Mouse (Mus musculus): ENCODE data around the gene Shank1. TPM values are rescaled to one million over a fixed set of nuclear protein-coding genes. Genes with fewer than 3 reads are reported as not detected.
"Not testable (repeated sequence)": the region's sequence is repeated elsewhere in the genome, so short reads cannot be mapped to it uniquely, and the experiment has no call there.

Gene Shank1
- total RNA-seq (2021), result 1 to 10 TPM; 5.2 to 6.7 TPM
- long read RNA-seq, experiment 1, result 0 reads
- long read RNA-seq, experiment 2, partial matches to known transcripts, result 0 of 1 reads
- long read RNA-seq, experiment 2, other reads (novel, unspliced or antisense), result 1 of 1 reads

DNA sequence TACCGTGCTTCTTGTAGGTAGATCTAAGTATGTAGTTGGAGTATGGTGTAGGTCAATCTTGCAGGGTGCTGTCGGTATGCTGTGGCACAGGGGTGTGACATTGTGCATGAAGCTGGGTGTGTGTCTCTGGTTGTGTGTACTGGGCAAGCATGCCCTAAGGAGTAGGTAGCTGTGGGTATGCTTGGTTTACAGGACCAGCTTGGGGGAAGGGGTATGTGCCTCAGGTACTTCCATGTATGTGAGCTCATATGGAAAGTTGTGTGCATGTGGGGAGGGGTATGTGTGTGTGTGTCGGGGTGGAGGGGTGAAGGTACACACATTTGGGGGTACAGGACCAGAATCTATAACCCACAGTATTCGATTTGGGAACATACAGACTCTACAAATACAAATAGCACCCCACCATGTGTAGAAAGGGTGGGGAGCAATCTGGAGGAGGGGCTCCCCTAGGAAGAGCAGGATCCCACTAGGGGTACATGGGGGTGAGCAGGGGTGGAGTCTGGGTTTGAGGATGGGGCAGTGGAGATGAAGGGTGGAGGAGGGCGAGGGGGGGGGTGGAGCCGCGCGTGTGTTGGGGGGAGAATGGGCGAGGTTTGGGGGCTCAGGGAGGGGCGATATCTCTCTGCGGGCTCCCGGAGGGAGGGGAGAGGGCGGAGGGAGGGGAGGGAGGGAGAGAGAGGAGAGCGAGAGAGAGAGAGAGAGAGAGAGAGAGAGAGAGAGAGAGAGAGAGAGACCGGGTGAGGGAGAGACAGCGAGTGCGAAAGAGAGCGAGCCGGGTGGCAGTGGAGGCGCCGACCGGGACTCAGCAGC is at the start of gene Shank1:
Gene Shank1 (plus strand): TSS at position 779 of the 810 bp plus-strand sequence.
- DNase-seq, result no peak

DNA sequence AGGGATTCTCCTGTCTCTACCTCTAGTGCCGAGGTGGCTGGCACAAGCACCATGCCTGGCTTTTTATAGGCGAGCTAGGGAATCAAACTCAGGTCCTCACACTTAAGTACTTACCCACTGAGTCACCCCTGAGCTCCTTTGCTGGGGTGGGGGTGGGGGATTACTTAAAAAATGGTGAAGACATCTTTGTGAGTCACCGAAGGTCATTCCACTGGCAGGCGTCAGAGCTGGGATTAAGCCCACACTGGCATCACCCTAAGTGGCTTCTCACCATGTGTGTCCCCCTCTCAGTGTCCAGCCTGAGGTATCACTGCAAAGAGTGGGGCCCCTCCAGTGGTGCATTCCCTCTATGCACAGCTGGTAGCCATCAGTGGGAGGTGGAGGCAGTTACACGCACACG is 49.6 kb upstream of the Shank1 start:
- DNase-seq, result peak in 1 of 2 experiments; percentile 34

DNA sequence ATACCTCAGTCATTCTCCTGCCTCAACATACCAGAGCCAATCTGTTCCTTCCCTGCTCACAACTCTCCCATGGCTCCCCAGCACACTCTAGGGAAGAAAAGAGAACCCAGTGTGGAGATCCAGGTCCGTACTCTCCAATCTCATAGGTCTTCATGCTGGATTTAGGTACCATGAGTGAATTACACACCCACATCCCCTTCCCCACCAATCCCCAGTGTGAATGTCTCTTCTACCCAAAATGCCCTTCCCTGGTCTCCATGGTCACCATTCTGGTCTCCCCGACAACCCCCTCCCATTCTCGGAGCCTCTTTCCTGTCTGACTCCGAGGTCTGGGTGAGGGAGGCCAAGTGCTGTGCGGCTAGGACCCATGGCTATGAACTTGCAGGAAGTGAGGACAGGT is 48.9 kb upstream of the Shank1 start, which contains the start of gene Gm15517:
Gene Gm15517 (plus strand): TSS at position 301 of the 400 bp plus-strand sequence.
- no peak for DNase-seq

DNA sequence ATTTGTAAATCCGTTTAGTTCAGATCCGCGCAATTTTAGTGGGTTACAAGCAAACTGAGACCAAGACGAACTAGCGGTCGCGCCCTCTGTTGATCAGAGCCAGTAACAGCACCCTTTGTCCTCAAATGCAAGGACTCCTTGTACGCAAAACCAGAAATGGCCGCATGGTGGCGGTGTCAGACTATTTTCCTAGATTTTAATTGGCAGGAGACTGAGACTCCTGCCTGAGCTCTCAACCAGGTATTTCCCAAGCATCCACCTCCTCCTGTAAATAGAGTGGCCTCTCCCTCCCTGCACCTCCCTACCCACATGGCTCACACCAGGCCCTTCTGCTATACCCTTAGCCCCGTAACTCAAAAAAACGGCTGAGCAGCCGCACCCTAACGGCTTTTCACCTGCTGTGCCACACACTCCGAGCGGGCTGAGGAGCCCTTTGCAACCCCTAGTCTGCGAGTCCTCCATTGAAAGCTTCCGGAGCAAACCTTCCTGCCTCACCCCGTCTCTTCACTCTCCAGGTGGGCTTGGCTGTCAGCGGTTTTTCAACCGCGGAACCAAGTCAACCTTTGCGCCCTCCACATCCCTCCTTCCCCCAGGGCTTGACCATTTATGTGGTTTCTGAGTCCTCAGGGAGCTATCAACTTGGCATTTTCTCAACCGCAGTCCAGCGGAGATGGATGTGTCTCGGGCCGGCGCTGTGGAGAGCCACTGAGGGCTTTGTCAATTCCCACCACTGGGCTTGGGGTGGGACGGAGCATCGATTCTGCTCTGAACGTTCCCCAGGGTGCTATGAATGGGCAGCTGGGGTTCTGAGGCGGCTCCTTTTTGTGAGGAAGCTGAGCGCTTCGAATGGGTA is 47.0 kb upstream of the Shank1 start:
- DNase-seq, result peak; percentile 91 to 93

DNA sequence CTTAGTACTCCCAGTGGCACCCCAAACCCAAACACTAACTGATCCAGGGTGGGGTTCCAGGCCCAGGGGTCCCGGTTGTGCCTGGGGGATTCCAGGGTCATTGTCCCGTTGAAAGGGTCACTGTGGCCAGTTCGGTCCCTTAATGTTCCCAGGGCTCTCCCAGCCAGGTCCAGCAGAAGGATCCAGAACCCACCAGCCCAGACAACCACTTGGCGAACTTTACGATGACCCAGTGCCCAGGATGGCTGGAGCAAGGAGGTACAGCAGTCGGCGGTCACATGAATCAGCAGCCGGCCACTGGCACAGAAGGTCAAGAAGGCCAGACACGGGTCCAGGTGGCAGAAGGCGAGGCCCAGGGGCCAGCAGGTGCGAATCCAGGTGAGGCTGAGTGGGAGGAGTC is 41.9 kb upstream of the Shank1 start:
- DNase-seq, result no peak

DNA sequence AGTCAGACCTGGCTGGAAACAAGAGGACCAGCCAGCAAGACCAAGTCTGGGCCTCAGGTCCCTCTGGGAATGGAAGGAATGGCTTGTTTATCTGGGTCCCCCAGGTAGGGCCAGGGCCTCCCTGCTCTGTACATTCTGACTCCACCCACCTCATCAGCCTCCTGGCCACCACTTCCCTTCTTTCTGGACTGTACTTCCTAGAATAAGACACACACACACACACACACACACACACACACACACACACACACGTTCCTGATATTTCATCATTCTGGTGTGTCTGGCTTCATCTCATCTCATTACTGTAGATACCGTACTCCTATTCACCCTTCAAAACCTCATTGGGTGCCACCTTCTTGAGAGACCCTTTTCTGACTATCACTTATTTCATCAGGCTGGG is 40.7 kb upstream of the Shank1 start:
- no peak for DNase-seq

DNA sequence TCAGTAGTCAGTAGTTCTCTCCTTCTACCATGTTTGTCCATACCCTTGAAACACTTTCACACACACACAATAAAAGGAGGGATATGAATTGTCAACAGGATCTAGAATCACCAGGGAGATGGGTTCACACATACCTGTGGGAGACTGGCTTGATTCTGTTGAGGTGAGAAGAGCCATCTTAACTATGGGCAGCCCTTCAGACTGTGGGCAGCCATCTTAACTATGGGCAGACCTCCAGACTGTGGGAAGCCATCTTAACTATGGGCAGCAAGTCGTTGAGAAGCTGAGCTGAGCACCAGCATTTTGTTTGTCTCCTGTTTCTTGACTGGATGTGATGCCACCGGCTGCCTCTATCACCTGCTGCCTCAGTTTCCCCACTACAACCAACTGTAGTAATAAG is 38.7 kb upstream of the Shank1 start:
- no peak for DNase-seq

DNA sequence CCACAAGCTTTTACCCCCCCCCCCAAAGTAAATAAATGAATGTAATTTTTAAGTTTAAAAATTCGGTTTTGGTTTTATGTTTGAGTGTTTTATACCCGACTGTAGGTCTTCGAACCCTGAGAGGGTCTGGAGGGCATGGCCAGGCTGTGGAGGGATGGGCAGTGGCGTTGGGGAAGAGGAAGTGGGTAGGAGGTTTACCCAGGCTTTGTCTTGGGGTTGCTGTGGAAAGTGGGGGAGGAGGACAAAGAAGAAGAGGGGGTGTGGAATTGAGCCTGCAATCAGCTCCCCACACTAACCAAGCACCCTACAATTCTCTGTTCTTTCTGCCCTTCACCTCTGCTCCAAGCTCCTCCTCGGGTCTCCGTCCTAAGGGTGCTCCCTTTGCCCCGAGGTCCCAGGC is 37.5 kb upstream of the Shank1 start:
- no peak for DNase-seq

DNA sequence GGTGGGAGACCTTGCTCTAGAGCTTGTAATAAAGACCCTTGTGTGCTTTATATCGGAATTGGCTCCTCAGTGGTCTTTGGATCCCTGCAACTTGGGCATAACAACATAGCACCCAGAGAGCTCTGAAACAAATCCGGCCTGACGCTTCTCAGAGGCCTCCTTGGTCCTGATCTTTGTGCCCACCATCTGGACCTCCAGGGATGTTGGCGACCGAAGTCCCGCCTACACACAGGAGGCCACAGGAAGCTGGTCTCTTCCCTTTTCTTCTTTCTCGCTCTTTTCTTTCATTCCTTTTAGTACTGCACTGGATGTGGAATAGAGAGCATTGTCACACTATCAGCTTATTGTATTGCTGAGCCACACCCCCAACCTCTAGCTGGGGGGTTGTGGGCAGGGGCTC is 36.6 kb upstream of the Shank1 start:
- no peak for DNase-seq

DNA sequence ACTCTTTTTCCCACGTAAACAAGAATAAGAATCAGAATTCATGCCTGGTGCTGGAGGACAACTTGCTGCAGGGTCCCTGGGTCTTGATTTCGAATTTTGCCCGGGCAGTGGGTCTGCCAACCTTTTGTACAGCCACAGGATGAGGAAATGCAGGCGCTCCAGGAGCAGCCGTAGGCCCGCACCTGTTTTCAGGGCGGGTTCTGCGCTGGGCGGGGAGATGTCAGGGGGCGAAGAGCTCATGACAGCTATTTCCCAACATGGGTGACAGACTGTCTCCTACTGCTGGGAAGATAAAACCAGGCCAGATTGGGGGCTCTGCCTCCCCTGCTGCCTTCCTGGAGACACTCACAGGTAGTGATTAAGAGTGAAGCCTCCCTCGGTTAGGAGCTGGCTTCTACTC is 36.0 kb upstream of the Shank1 start:
- no peak for DNase-seq

DNA sequence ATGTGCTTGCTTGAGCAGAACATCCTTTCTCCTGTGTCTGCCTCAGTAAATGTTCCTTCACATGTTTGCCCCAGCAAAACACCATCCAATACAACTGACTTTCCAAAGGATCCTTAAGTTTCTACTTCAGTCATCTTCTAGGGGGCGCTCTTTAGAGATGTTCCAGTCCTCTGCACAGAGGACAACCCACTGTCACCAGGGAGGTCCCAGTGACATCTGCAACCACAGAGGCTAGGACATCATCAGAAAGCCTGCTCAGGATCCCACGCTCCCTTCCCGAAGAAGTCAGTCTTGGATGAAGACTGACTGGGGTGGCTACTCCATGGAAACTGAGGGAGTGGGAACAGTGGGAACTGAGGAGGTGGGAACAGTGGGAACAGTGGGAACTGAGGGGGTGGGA is 34.5 kb upstream of the Shank1 start:
- no peak for DNase-seq

DNA sequence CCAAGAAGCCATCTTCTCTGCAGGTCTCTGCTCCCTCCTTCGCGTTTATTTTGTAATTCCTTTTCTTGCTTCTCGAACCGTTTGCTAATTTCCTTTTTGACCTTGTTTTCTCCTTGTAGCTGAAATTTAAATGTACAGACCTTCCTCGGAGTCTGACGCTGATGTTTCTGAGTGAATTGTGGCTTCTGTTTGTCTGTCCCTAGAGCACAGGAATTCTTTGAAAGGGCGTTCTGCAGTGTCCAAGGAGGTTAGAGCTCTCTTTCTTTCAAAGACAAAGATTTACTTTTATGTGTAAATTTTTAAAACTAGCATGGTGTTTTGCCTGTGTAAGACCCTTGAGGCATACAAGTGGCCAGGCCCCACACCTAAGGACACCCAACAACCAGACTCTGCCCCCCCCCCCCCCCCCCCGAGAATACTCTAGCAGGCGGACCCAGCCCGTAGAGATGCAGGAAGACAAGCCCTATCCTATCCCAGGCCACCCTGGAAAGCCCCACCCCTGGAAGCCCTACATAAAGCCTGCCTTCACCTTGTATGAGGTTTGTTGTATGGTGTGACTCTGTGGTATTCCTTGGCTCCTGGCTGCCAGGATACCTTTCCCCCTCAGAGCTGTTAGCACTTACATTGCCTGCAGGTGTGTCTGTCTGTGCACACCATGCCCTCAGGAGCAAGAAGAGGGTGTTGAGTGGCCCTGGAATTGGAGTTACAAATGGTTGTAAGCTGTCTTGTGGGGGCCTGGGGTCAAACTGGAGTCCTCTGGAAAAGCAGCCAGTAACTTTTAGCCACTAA is 33.4 kb upstream of the Shank1 start:
- DNase-seq, result no peak

DNA sequence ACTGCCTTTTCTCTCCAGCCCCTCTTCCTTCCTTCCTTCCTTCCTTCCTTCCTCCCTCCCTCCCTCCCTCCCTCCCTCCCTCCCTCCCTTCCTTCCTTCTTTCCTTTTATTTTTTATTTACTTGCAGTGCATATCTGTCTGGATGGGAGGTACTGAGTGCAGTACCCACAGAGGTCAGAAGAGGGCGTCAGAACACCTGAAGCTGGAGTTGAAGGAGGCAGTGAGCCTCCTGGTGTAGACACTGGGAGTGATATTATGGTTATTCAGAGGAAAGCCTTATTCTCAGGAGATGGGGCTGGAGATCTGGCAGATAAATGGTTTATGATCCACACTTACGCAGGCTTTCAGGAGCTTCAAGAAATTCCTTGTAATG is 32.8 kb upstream of the Shank1 start:
- DNase-seq, result peak; percentile 45 to 49

DNA sequence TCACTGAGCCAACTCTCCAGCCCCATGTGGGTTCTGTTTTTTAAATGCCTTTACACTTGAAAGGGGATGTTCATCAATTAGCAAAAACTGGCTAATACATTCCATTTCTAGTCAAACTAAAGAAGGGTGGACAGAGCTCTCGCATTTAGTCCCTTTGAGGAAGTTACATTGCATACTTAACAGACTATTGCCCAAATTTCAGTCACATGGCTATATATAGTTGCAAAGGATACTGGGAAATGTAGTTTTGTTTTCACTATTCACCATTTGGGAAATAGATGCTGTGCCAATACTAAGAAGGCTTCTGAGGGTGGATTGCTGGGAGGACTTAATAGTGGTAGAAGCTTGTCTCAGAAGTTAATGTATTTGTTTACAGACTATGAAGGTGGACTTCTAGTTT is 29.1 kb upstream of the Shank1 start:
- DNase-seq, result no peak

DNA sequence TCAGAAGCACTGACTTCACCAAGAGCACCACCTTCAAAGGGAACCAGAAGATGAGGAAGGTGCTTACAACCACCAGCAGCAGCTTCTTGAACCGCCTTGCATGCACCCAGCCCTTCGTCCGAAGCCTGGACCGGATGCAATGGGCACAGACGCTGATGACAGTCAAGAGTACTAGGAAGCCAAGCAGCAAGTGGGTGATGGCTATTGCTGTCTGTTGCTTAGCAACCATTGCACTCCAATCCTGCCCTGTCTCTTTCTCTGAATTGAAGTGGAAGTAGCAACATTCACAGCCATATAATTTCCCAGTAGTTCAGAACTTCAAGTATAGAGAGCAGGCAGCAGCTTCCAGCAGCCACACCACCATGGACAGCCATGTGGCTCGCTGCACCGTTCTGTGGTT is 28.5 kb upstream of the Shank1 start:
- DNase-seq, result no peak

DNA sequence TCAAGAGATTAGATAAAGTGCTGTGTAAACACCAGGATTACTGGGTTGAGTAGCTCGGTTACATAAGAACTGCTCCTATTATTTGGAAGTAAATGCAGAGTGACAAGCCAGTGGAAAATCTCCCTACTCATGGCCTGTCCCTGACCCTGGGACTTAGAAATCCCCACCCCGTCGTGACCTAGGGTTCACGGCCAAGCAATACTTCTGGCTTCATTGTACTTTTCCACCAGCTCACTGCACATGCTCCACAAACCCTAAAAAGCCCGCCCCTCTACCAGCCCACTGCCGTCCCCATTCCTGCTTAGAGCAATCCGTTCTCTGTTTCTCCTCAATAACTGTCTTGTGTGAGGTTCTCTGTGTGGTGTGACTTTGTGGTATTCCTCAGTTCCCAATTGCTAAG is 22.3 kb upstream of the Shank1 start:
- peak in 1 of 2 experiments; percentile 9 for DNase-seq

DNA sequence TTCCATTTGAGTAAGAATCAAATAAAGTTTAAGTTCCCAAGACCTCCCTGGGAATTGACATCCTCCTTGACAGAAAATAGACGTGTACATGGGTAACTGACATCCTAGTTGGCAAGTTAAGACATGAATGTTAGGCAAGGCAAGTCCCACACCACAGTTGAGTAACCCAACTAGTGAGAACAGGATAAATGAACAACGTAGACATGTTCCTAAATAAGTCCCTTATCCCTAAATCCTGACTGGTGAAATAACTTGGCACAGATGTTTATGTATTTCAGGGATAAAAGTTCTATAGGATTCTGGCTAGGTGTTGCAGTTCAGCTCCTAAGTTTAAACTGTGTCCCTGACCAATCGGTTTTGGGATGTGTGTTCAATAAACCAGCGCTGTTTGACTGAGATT is 19.1 kb upstream of the Shank1 start:
- DNase-seq, result no peak

DNA sequence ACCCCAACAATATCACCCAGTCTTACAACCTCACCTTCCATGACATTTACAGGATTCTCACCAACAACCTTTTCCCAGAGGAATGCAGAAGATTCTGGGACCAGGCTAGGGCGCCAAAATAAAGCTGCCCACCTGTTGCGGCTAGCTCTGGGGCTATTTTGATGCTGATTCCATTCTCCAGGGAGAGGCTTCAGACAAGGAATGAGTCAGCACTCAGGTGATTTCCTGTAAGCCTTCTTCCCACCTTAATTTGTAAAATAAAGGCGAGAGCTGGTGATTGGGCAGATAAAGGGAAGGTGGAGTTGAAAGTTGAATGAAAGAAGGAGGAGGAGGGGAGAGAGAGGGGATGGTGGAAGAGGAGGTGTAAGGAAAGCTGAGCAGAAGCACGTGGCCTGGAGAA is 18.6 kb upstream of the Shank1 start:
- no peak for DNase-seq

DNA sequence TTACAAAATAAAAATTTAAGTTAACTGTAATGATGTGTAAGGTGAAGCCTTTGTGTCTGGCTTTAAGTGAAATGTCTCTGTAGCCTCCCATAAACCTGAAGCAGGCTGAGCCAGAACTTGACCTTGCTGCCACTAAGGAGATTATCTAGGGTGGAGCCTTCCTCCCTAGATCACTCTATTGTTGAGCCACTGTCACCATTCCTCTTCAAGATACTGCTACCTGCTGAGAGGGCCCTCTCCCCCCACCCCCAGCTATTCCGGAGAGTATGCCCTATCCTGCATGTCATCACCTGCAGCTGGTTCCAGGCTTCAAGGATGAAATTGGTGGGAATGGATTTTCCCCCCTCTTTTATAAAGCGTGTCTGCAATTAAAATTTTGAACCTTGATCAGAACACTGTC is 12.6 kb upstream of the Shank1 start:
- not testable (repeated sequence) for DNase-seq

DNA sequence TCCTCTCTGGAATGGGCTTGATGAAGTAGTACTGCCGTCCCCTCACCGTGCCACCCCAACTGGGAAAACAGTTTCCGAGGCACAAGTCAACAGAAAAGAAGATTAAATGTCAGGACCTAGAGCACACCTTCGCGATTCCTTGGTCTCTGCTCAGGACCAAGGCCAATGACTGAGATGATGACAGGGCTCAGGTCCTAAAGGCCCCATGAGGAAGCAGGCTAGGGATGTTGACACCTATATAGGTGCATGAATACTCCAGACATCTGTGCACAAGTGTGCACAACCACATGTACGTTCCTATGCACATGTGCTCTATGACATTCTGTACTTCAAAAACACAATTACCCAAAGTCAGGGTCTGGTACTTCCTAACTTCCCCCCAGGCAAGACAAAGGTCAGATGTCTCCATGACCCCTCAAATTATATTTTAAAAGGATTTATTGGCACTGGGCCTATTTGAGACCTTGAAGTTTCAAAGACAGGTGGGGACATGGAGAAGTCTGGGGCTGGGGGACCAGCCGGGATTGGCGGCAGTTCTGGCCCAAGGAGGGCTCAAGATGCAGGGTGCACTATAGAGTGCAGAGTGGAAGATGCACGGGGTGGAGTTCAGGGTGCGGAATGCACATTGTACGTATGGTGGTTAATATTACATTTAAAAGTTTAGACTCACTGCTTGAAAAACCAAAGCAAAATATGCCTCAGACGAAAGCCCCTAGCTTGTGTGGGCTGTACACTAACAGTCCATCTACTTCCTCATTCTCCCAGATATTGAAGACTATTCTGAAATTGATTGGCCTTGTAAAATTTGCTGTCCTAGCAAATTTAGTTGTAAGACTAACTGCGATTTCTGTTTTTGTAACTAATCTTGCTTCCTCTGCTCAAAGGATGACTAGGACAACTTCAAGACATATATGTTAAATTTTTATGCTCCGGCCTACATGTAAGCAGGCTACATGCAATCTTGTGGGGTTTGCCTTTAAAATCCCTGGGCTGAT is 6.4 kb upstream of the Shank1 start:
- no peak for DNase-seq

DNA sequence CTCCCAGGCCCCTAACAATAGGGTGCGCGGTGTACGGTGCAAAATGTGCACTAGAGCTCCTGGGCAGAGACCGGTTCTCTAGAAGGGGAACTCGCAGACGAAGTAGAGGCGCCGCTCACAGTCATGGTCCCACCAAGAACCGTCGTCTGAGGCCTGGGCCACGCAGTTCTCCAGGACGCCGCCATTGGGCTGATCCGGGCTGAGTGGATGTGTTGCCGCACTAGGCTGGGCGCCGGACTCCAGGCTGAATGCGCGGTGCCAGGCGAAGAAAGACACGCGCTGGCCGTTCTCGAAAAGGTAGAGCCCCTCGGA is 5.6 kb upstream of the Shank1 start:
- no peak for DNase-seq
